Mouse (Mus musculus): ENCODE data around the gene Sema5a.
A peak's percentile ranks its signal among the peaks of the same experiment; 100 is the strongest.

The Sema5a gene

GRCm38 (mm10) chr15:32310834-32311233, 66.2 kb downstream of the Sema5a start:
- no peak for DNase-seq

- no peak for DNase-seq
Measured at GRCm38 (mm10) chr15:32311287-32311686, 66.7 kb downstream of the Sema5a start.

GRCm38 (mm10) chr15:32317074-32317473, 72.5 kb downstream of the Sema5a start:
- no peak for DNase-seq

- no peak for DNase-seq
Measured at GRCm38 (mm10) chr15:32320739-32321138, 76.1 kb downstream of the Sema5a start.

- no peak for DNase-seq
Measured at GRCm38 (mm10) chr15:32322455-32323220, 78.0 kb downstream of the Sema5a start.

GRCm38 (mm10) chr15:32323224-32323623, 78.6 kb downstream of the Sema5a start:
- no peak for DNase-seq

GRCm38 (mm10) chr15:32324105-32324504, 79.5 kb downstream of the Sema5a start:
- DNase-seq = no peak

GRCm38 (mm10) chr15:32328370-32329004, 83.9 kb downstream of the Sema5a start:
- no peak for DNase-seq

- no peak for DNase-seq
Measured at GRCm38 (mm10) chr15:32329670-32330330, 85.2 kb downstream of the Sema5a start.

GRCm38 (mm10) chr15:32330427-32330826, 85.8 kb downstream of the Sema5a start:
- DNase-seq = no peak

- no peak for DNase-seq
Measured at GRCm38 (mm10) chr15:32331037-32331436, 86.4 kb downstream of the Sema5a start.

- no peak for DNase-seq
Measured at GRCm38 (mm10) chr15:32333456-32333855, 88.8 kb downstream of the Sema5a start.

GRCm38 (mm10) chr15:32337810-32338209, 93.2 kb downstream of the Sema5a start:
- DNase-seq = no peak

GRCm38 (mm10) chr15:32338721-32339290, 94.2 kb downstream of the Sema5a start:
- DNase-seq = no peak

- peak; percentile 23 for DNase-seq
Measured at GRCm38 (mm10) chr15:32339426-32339825, 94.8 kb downstream of the Sema5a start.

GRCm38 (mm10) chr15:32341423-32341822, 96.8 kb downstream of the Sema5a start:
- DNase-seq = no peak

- no peak for DNase-seq
Measured at GRCm38 (mm10) chr15:32343544-32343943, 98.9 kb downstream of the Sema5a start.

GRCm38 (mm10) chr15:32347315-32347714, 102.7 kb downstream of the Sema5a start:
- no peak for DNase-seq

- DNase-seq = no peak
Measured at GRCm38 (mm10) chr15:32349276-32349675, 104.7 kb downstream of the Sema5a start.

- no peak for DNase-seq
Measured at GRCm38 (mm10) chr15:32352995-32353394, 108.4 kb downstream of the Sema5a start.

GRCm38 (mm10) chr15:32353513-32353912, 108.9 kb downstream of the Sema5a start:
- no peak for DNase-seq

GRCm38 (mm10) chr15:32356805-32357204, 112.2 kb downstream of the Sema5a start:
- no peak for DNase-seq

GRCm38 (mm10) chr15:32367841-32368240, 123.2 kb downstream of the Sema5a start:
- no peak for DNase-seq

- DNase-seq = no peak
Measured at GRCm38 (mm10) chr15:32370914-32371313, 126.3 kb downstream of the Sema5a start.

All from kidney, postnatal 14 days (tissue).